Mouse (Mus musculus) CH12.LX (cell line): ENCODE data around the gene Zbtb8a. TPM values are rescaled to one million over a fixed set of nuclear protein-coding genes. Genes with fewer than 3 reads are reported as not detected.

ENCODE experiments used
- DNase-seq: peaks from one replicate; pipeline ENCODE4 v3.0.0-alpha.2; 2013; ENCODE audit errors: extremely low read depth
- H3K27ac ChIP-seq: 2 replicates; pipeline ENCODE4 v1.5.1; 2012; ENCODE audit warnings: low read depth, mild to moderate bottlenecking, control low read depth, moderate library complexity; ENCODE audit not compliant: insufficient read depth
- H3K27me3 ChIP-seq: replicated peaks from 2 replicates; pipeline ENCODE3; 2012; ENCODE audit warnings: inconsistent platforms
- H3K36me3 ChIP-seq, 2 experiments: replicated peaks in 1 of 2; 2 replicates each; pipeline versions ENCODE3 to v1.6.1; 2012; ENCODE audit warnings: inconsistent platforms in 1 of 2, low read length in 1 of 2, mild to moderate bottlenecking in 1 of 2, mixed read lengths in 1 of 2, moderate library complexity in 1 of 2; ENCODE audit not compliant: control insufficient read depth in 1 of 2, insufficient read depth in 1 of 2
- H3K4me1 ChIP-seq, 2 experiments: 2 replicates each; pipeline ENCODE4 v1.6.1; 2012; ENCODE audit warnings: inconsistent platforms in 1 of 2, moderate library complexity in 1 of 2; ENCODE audit not compliant: insufficient read depth in 2 of 2, control insufficient read depth in 1 of 2
- H3K4me2 ChIP-seq: 2 replicates; pipeline ENCODE4 v1.6.1; 2012; ENCODE audit warnings: low read depth, mild to moderate bottlenecking, control low read depth; ENCODE audit not compliant: poor library complexity, insufficient read depth, severe bottlenecking
- H3K4me3 ChIP-seq, 3 experiments: fragments of 150-350 bp in 1 of 3; sonication (generic) in 1 of 3; replicated peaks in 1 of 3; 2 replicates each; pipeline versions ENCODE3 to v1.5.1; 2011 to 2012; ENCODE audit warnings: low read depth in 2 of 3, low read length in 2 of 3, mild to moderate bottlenecking in 2 of 3, moderate library complexity in 2 of 3, control low read depth in 1 of 3, improper control_type of control experiment in 1 of 3, inconsistent platforms in 1 of 3, mixed read lengths in 1 of 3; ENCODE audit not compliant: poor library complexity in 1 of 3
- H3K79me2 ChIP-seq: replicated peaks from 2 replicates; pipeline ENCODE4 v1.6.1; 2012; ENCODE audit warnings: mild to moderate bottlenecking, moderate library complexity; ENCODE audit not compliant: control insufficient read depth, poor library complexity, insufficient read depth, severe bottlenecking; ENCODE audit errors: extremely low read depth
- H3K9ac ChIP-seq: 2 replicates; pipeline ENCODE4 v1.6.1; 2012; ENCODE audit warnings: low read depth, mild to moderate bottlenecking, control low read depth, moderate library complexity; ENCODE audit not compliant: insufficient read depth
- H3K9me3 ChIP-seq: replicated peaks from 2 replicates; pipeline ENCODE3; 2012; ENCODE audit warnings: low read length, inconsistent platforms, mixed read lengths
- CHD1 ChIP-seq: IDR thresholded peaks from 2 replicates; pipeline ENCODE4 v1.6.1; 2012; ENCODE audit warnings: low read depth, low read length, improper control_type of control experiment, inconsistent platforms
- CTCF ChIP-seq, 2 experiments: IDR thresholded peaks in 1 of 2; conservative IDR thresholded peaks in 1 of 2; 2 replicates each; pipeline ENCODE4 v1.5.1; 2011 to 2012; ENCODE audit warnings: low read depth in 2 of 2, low read length in 2 of 2, improper control_type of control experiment in 1 of 2, inconsistent platforms in 1 of 2, mild to moderate bottlenecking in 1 of 2, moderate library complexity in 1 of 2
- ELF1 ChIP-seq: IDR thresholded peaks from 2 replicates; pipeline ENCODE4 v1.6.1; 2014; ENCODE audit warnings: low read depth, mild to moderate bottlenecking, inconsistent platforms, low read length, improper control_type of control experiment
- EP300 ChIP-seq: IDR thresholded peaks from 2 replicates; pipeline ENCODE4 v1.6.1; 2011; ENCODE audit warnings: low read length, improper control_type of control experiment
- ETS1 ChIP-seq: conservative IDR thresholded peaks from 2 replicates; pipeline ENCODE4 v1.6.1; 2012; ENCODE audit warnings: low read depth, mild to moderate bottlenecking, inconsistent platforms, low read length, improper control_type of control experiment, moderate library complexity
- JUN ChIP-seq: IDR thresholded peaks from 2 replicates; pipeline ENCODE4 v1.6.1; 2011; ENCODE audit warnings: low read depth, mild to moderate bottlenecking, low read length, improper control_type of control experiment, moderate library complexity; ENCODE audit not compliant: insufficient read depth
- JUND ChIP-seq: conservative IDR thresholded peaks from 2 replicates; pipeline ENCODE4 v1.6.1; 2011; ENCODE audit warnings: low read depth, low read length, improper control_type of control experiment
- MAFK ChIP-seq: IDR thresholded peaks from 2 replicates; pipeline ENCODE4 v1.6.1; 2011; ENCODE audit warnings: low read length, improper control_type of control experiment; ENCODE audit not compliant: insufficient replicate concordance
- MAX ChIP-seq: IDR thresholded peaks from 2 replicates; pipeline ENCODE4 v1.6.1; 2011; ENCODE audit warnings: low read length, improper control_type of control experiment
- NELFE ChIP-seq: IDR thresholded peaks from 2 replicates; pipeline ENCODE4 v1.6.1; 2011; ENCODE audit warnings: low read depth, low read length, improper control_type of control experiment
- NRF1 ChIP-seq: IDR thresholded peaks from 2 replicates; pipeline ENCODE4 v1.6.1; 2014; ENCODE audit warnings: low read depth, mild to moderate bottlenecking, inconsistent platforms, low read length, improper control_type of control experiment, moderate library complexity
- PAX5 ChIP-seq: IDR thresholded peaks from 2 replicates; pipeline ENCODE4 v1.6.1; 2012; ENCODE audit warnings: low read length, inconsistent platforms, mixed read lengths
- POLR2A ChIP-seq: IDR thresholded peaks from 2 replicates; pipeline ENCODE4 v1.6.1; 2011; ENCODE audit warnings: low read depth, mild to moderate bottlenecking, improper control_type of control experiment, low read length
- RCOR1 ChIP-seq: conservative IDR thresholded peaks from 2 replicates; pipeline ENCODE4 v1.6.1; 2012; ENCODE audit warnings: low read depth, mild to moderate bottlenecking, inconsistent platforms, low read length, improper control_type of control experiment
- TBP ChIP-seq: conservative IDR thresholded peaks from 2 replicates; pipeline ENCODE4 v1.6.1; 2011; ENCODE audit warnings: low read depth, low read length, improper control_type of control experiment
- TCF12 ChIP-seq: IDR thresholded peaks from 2 replicates; pipeline ENCODE4 v1.6.1; 2014; ENCODE audit warnings: low read depth, mild to moderate bottlenecking, inconsistent platforms, low read length, improper control_type of control experiment
- UBTF ChIP-seq: IDR thresholded peaks from 2 replicates; pipeline ENCODE4 v1.6.1; 2012; ENCODE audit warnings: low read depth, mild to moderate bottlenecking, inconsistent platforms, low read length, improper control_type of control experiment, moderate library complexity
- USF1 ChIP-seq: IDR thresholded peaks from 2 replicates; pipeline ENCODE4 v1.6.1; 2014; ENCODE audit warnings: low read depth, mild to moderate bottlenecking, inconsistent platforms, low read length, improper control_type of control experiment
- ZKSCAN1 ChIP-seq: IDR thresholded peaks from 2 replicates; pipeline ENCODE4 v1.6.1; 2012; ENCODE audit warnings: low read depth, inconsistent platforms, low read length, improper control_type of control experiment, borderline replicate concordance
- ZMIZ1 ChIP-seq: IDR thresholded peaks from 2 replicates; pipeline ENCODE4 v1.6.1; 2012; ENCODE audit warnings: low read depth, mild to moderate bottlenecking, inconsistent platforms, low read length, improper control_type of control experiment
- ZNF384 ChIP-seq: IDR thresholded peaks from 2 replicates; pipeline ENCODE4 v1.6.1; 2012; ENCODE audit warnings: low read depth, low read length, improper control_type of control experiment, inconsistent platforms
- dilution Hi-C: fragments of 300-500 bp; cut with MboI; formaldehyde crosslinking; loops from 2 replicates; pipeline ENCODE4 v1.14.3; 2020; ENCODE audit warnings: low sequenced_read_pairs; ENCODE audit not compliant: extremely low pct_unique_long_range_greater_than_20kb, extremely low pct_ligation_motif_present
- in situ Hi-C: fragments of 300-500 bp; cut with MboI; formaldehyde crosslinking; loops from 3 replicates; pipeline ENCODE4 v1.14.3; 2019; ENCODE audit warnings: low sequenced_read_pairs, low pct_ligation_motif_present, low pct_unique_long_range_greater_than_20kb, mixed read lengths
- polyA plus RNA-seq: library from polyadenylated mRNA; unstranded; fragments of >175 nt; gene quantifications from 2 replicates; pipeline ENCODE4 v1.2.1, GENCODE M21; 2012; ENCODE audit warnings: low read depth; ENCODE audit not compliant: insufficient read length
- total RNA-seq, 2 experiments: library from RNA; depleted of rRNA; stranded (reverse); fragments of 300-350 nt in 1 of 2; fragments of >200 nt in 1 of 2; gene quantifications; 2 replicates each; pipeline ENCODE4 v1.2.3; 2012 to 2014

Gene Zbtb8a
- total and polyA plus RNA-seq, 3 experiments = 0.04 TPM; not detected in 2

- Histone ChIP-seq H3K27me3 (no peaks in the 10 kb centered on the region), H3K79me2 (no peaks in the 10 kb centered on the region), H3K27ac (no peak overlapping the region), H3K36me3 (no peaks in the 10 kb centered on the region), H3K4me1 (peaks cover 0 to 4% of the 10 kb centered on the region in 2 experiments; a peak in 1 of 4 replicates), H3K4me3 (no peak overlapping the region), H3K9me3 (no peaks in the 10 kb centered on the region), H3K4me2 (no peak overlapping the region), H3K9ac (no peak overlapping the region)
- in situ Hi-C loops (no loop called here), dilution Hi-C loops (no loop called here)
- no peak for DNase-seq
- no peak for TF ChIP-seq RCOR1
- TF ChIP-seq TBP = no peak
- no peak for TF ChIP-seq ELF1
- no peak for TF ChIP-seq NRF1
- TF ChIP-seq MAX = no peak
- no peak for TF ChIP-seq POLR2A
- TF ChIP-seq MAFK = no peak
- no peak for TF ChIP-seq ZMIZ1
Measured at GRCm38 (mm10) chr4:129406447-129406846, 28.5 kb upstream of the Zbtb8a start.

GRCm38 (mm10) chr4:129399813-129400212, 21.9 kb upstream of the Zbtb8a start:
- no peak for DNase-seq
- dilution Hi-C loops (no loop called here), in situ Hi-C loops (no loop called here)
- no peak overlapping the region for H3K4me2 ChIP-seq
- no peak overlapping the region for H3K4me3 ChIP-seq
- no peaks in the 10 kb centered on the region for H3K27me3 ChIP-seq
- no peaks in the 10 kb centered on the region for H3K36me3 ChIP-seq
- no peaks in the 10 kb centered on the region for H3K4me1 ChIP-seq
- TF ChIP-seq USF1 (no peak), UBTF (no peak), POLR2A (no peak), EP300 (no peak), TCF12 (no peak), ZKSCAN1 (no peak), JUND (no peak)
- no peak overlapping the region for H3K9ac ChIP-seq
- H3K79me2 ChIP-seq = no peaks in the 10 kb centered on the region
- H3K27ac ChIP-seq = no peak overlapping the region
- H3K9me3 ChIP-seq = no peaks in the 10 kb centered on the region

- Histone ChIP-seq H3K9me3 (no peaks in the 10 kb centered on the region), H3K4me2 (no peak overlapping the region), H3K79me2 (no peaks in the 10 kb centered on the region), H3K4me3 (no peak overlapping the region), H3K27me3 (no peaks in the 10 kb centered on the region), H3K27ac (no peak overlapping the region), H3K4me1 (no peaks in the 10 kb centered on the region), H3K9ac (no peak overlapping the region), H3K36me3 (no peaks in the 10 kb centered on the region)
- no peak for DNase-seq
- in situ Hi-C loops = no loop called here
- dilution Hi-C loops = no loop called here
- TF ChIP-seq ETS1 = no peak
- TF ChIP-seq CTCF (conservative IDR thresholded peaks at IDR 0.05 in 1 of 2, IDR thresholded peaks at IDR 0.05 in 1 of 2; ENCODE audit: low read depth in 2 of 2, low read length in 2 of 2) = no peak
- TF ChIP-seq NELFE = no peak
- TF ChIP-seq TCF12 = no peak
- no peak for TF ChIP-seq TBP
- no peak for TF ChIP-seq JUN
- TF ChIP-seq MAX = no peak
- TF ChIP-seq CHD1 = no peak
- TF ChIP-seq UBTF = no peak
- TF ChIP-seq ZNF384 = no peak
- TF ChIP-seq ZKSCAN1 = no peak
- no peak for TF ChIP-seq PAX5
Measured at GRCm38 (mm10) chr4:129396960-129397359, 19.0 kb upstream of the Zbtb8a start.
